Mouse (Mus musculus) spleen, embryonic (tissue): ENCODE data around the gene Cyp3a13.
"Not testable (repeated sequence)": the region's sequence is repeated elsewhere in the genome, so short reads cannot be mapped to it uniquely, and the experiment has no call there.

Experiments used
- CTCF ChIA-PET: fragments of 350-600 bp; sonication (Branson Sonifier 250); formaldehyde crosslinking; loops from one replicate; lab custom pipeline; 2022; lab: Charles Lee

The Cyp3a13 gene

GRCm38 (mm10) chr5:137872381-137872702, 49.1 kb downstream of the Cyp3a13 start:
- CTCF ChIA-PET, result not testable (repeated sequence)

- CTCF ChIA-PET, result not testable (repeated sequence)
Measured at GRCm38 (mm10) chr5:137871644-137872380, 49.6 kb downstream of the Cyp3a13 start, which contains the start of gene Pilrb2. Pilrb2 (minus strand) TSS chr5:137871815.

DNA sequence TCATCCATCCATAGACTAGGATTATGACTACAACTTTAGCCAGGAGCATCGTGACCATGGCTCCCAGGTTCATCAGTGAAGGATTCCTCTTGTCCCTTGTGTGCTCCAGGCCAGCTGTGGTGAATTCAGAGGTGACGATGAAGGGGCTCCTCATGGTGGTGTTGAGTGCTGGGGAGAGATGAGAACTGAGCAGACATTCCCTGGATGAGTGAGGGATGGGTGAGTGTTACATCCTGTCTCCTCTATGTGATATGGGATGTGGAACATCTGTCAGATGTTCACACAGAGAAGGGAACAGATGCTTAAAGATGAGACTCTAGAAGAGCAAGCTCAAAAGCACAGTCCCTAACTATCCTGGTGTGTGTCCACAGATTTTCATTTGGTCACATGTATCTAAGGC, 52.8 kb downstream of the Cyp3a13 start:
- CTCF ChIA-PET, result not testable (repeated sequence)

- CTCF ChIA-PET, result not testable (repeated sequence)
Measured at GRCm38 (mm10) chr5:137864008-137864407, 57.4 kb downstream of the Cyp3a13 start.

DNA sequence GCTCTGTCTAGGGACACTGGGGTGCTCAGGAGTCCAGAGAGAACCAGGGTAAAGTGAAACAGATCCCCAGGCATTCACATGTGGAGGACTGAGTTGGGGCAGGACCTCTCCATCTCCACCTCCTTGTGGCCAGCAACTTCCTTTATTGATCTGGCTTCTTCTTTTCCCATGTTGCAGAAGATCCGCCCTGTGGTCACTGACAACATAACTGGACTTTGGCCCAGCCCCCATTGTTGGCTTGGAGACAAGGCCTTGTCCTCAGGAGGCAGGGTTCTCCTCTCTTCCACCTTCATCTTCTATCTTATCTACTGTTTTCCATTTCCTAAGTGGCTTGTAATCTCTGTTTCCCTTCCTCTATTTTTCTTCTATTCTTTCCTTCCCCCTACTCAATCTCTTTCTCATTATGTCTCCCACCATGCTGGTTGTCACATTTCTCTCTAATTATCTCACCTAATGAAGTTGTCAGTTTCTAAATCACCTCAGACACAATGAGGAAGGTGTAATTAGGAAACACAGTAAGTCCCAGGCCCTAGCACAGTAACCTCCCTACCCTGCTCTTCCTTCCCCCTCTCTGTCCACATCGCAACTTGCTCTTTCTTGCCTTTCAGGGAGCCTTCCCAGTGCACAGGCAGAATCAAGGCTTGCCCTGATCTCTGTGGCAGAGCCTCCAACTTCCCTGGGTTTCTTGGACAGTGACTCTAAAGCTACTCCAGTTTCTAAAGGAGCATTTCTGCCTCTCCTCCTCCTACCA, 63.3 kb downstream of the Cyp3a13 start, which contains the start of gene Pilrb1:
Gene Pilrb1, minus strand, starts transcription at position 147 of the 751 bp plus-strand sequence.
- CTCF ChIA-PET, result not testable (repeated sequence)

GRCm38 (mm10) chr5:137856870-137857269, 64.5 kb downstream of the Cyp3a13 start:
- CTCF ChIA-PET, result not testable (repeated sequence)

GRCm38 (mm10) chr5:137854907-137855306, 66.5 kb downstream of the Cyp3a13 start:
- CTCF ChIA-PET, result not testable (repeated sequence)

GRCm38 (mm10) chr5:137850313-137850712, 71.1 kb downstream of the Cyp3a13 start:
- CTCF ChIA-PET, result not testable (repeated sequence)
